Mouse (Mus musculus): Measurements from ENCODE around the gene Rbks. TPM values are rescaled to one million over a fixed set of nuclear protein-coding genes. Genes with fewer than 3 reads are reported as not detected.

Rbks gene
- 3.5 TPM for polyA plus RNA-seq (2015; fragmentation: Illumina TruSeq; extraction: RNeasy Lipid Tissue Mini Kit (QIAGEN cat#74804); ENCODE audit: low read depth, low replicate concordance)

DNA sequence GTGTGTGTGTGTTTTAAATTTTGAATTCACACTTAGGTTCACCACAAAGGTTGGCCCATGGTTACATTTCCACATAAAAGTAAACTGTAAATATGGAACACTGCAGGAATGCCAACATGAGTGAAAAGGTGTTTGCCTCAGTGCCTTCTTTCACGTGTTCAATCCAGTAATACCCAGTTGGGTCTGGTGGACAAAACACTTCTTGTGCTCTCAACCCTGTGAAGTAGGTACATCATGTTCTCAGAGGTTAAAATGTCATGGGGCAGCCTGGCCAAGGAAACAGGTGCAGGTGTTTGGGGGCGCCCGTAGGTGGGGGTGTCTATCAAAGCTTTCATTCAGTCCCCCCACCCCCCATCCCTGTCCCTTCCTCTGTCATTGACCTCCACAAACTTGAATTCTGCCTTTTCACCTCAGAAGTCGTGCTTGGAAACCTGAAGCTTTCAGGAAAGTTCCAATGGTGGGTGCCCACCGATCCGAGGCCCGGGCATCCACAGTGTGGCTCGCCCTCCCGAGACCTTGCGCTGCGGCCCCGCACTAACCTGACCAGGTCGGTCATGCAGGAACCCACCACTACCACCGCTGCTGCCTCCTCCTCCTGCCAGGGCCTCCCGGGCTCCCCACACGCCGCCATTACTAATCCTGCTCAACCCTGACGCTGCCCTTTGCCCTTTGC, at the start of gene Rbks:
Gene Rbks, minus strand, starts transcription at position 657 of the 673 bp plus-strand sequence.

DNA sequence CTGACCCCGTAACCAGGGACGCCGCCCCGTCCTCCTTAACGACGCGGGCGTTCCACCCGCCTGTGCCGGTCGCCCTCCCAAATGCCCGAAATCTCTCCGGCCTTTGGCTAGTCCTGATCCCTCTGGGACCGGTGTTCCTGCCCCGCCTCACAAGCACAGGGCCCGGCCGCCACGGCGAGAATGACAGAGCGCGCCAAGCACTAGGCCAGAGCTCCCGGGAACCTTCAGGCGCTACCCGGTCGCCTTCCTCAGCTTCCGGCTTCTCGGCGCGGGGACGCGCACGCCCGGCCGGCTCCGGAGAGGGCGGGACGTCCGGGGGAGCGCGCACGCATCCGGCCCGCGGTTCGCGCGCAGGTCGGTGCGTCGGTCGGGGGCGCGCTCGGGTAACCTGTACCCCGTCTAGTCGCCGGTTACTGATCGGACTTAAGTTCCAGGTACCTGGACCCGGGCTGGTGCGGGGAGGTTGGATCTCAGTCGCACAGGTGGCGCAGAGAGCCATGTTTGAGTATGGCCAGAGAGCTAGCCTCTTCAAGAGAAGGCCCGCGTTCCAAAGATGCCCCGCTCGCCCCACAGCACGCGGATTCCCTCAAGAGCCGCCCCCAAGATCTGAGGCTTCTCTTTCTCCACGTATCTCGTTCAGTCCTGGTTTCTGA, 343 bp upstream of the Rbks start, which contains the start of gene Babam2:
Gene Babam2, plus strand, starts transcription at position 41 of the 653 bp plus-strand sequence.

GRCm38 (mm10) chr5:31596481-31597429, 100.7 kb downstream of the Rbks start, which contains the start of gene Mrpl33:
Gene Mrpl33 (plus strand): TSS chr5:31596935.

Other genes starting within 250 kb of the Rbks start
- 34.3 TPM for gene Zfp512, start 245.2 kb downstream of the Rbks start, polyA plus RNA-seq (2015; fragmentation: Illumina TruSeq; extraction: RNeasy Lipid Tissue Mini Kit (QIAGEN cat#74804); ENCODE audit: low read depth, low replicate concordance)
- gene 4930548H24Rik, start 211.9 kb downstream of the Rbks start, polyA plus RNA-seq (2015; fragmentation: Illumina TruSeq; extraction: RNeasy Lipid Tissue Mini Kit (QIAGEN cat#74804); ENCODE audit: low read depth, low replicate concordance) = not detected
- gene Gpn1, start 202.9 kb downstream of the Rbks start, polyA plus RNA-seq (2015; fragmentation: Illumina TruSeq; extraction: RNeasy Lipid Tissue Mini Kit (QIAGEN cat#74804); ENCODE audit: low read depth, low replicate concordance) = 26.5 TPM
- gene Slc4a1ap, start 170.6 kb downstream of the Rbks start, polyA plus RNA-seq (2015; fragmentation: Illumina TruSeq; extraction: RNeasy Lipid Tissue Mini Kit (QIAGEN cat#74804); ENCODE audit: low read depth, low replicate concordance) = 30.1 TPM
- 14.7 TPM for gene Supt7l, start 169.8 kb downstream of the Rbks start, polyA plus RNA-seq (2015; fragmentation: Illumina TruSeq; extraction: RNeasy Lipid Tissue Mini Kit (QIAGEN cat#74804); ENCODE audit: low read depth, low replicate concordance)
- 143 TPM for gene Mrpl33, start 100.7 kb downstream of the Rbks start, polyA plus RNA-seq (2015; fragmentation: Illumina TruSeq; extraction: RNeasy Lipid Tissue Mini Kit (QIAGEN cat#74804); ENCODE audit: low read depth, low replicate concordance)
- 33.8 TPM for gene Babam2, start 57 bp upstream of the Rbks start, polyA plus RNA-seq (2015; fragmentation: Illumina TruSeq; extraction: RNeasy Lipid Tissue Mini Kit (QIAGEN cat#74804); ENCODE audit: low read depth, low replicate concordance)

All from brain, adult 10 weeks (tissue).